Mouse (Mus musculus) heart, adult 18-20 months (tissue): Measurements from ENCODE around the gene Cgas. TPM values are rescaled to one million over a fixed set of nuclear protein-coding genes. Genes with fewer than 3 reads are reported as not detected.
A peak's percentile ranks its signal among the peaks of the same experiment; 100 is the strongest.

Source experiments
- DNase-seq, 2 experiments: peaks; one replicate each; pipeline ENCODE4 v3.0.0; 2021 to 2022; ENCODE audit warnings: mixed read lengths in 1 of 2
- microRNA-seq, 2 experiments: library from miRNA; unstranded; fragments of <30 nt; microRNA quantifications; one replicate each; pipeline ENCODE4 v1.2.0; 2022
- total RNA-seq, 2 experiments: library from RNA; stranded (reverse); gene quantifications; 2 replicates each; pipeline ENCODE4 v1.2.3; 2021

Cgas gene
- total RNA-seq, 2 experiments from 2014 or later = 0.39 to 0.42 TPM

GRCm38 (mm10) chr9:78385893-78386292, 57.1 kb downstream of the Cgas start:
- DNase-seq = peak in 1 of 2 experiments; percentile 6

Small RNA genes lying within 50 kb of the gene (microRNA-seq; reads per million reads assigned to microRNA genes)
- 0 reads per million in 2 experiments for gene Gm26377

Other genes with a start within 250 kb of the Cgas start
- 1 to 10 TPM; 2.3 to 3.3 TPM for gene Gsta1, start 212.6 kb downstream of the Cgas start, total RNA-seq
- gene Gm3776, start 186.1 kb downstream of the Cgas start, total RNA-seq = 1 to 10 TPM; 2.1 to 2.5 TPM
- gene Gm10639, start 153.3 kb downstream of the Cgas start, total RNA-seq = 1 to 10 TPM in 1 of 2 experiments, under 1 TPM in 1; 0.93 to 1.2 TPM
- gene Omt2a, start 128.4 kb downstream of the Cgas start, total RNA-seq = not detected
- gene Omt2b, start 115.6 kb downstream of the Cgas start, total RNA-seq = not detected
- gene Gsta2, start 87.4 kb downstream of the Cgas start, total RNA-seq = 1 to 10 TPM; 2.1 to 2.2 TPM
- gene Dppa5a, start 75.1 kb downstream of the Cgas start, total RNA-seq = not detected
- gene Ooep, start 64.5 kb downstream of the Cgas start, total RNA-seq = not detected
- gene Ddx43, start 47.5 kb downstream of the Cgas start, total RNA-seq = not detected
- gene Mto1, start 5.0 kb upstream of the Cgas start, total RNA-seq = 10 to 100 TPM; 21.9 to 25.0 TPM
- gene Gm17324, start 5.5 kb upstream of the Cgas start, total RNA-seq = not detected
- gene Eef1a1, start 45.9 kb upstream of the Cgas start, total RNA-seq = 1,000 to 10,000 TPM in 1 of 2 experiments, 100 to 1,000 TPM in 1; 994 to 1,266 TPM
- gene Slc17a5, start 144.8 kb upstream of the Cgas start, total RNA-seq = 1 to 10 TPM; 4.8 to 6.2 TPM
- under 1 TPM; 0.57 to 0.79 TPM for gene Cd109, start 172.3 kb upstream of the Cgas start, total RNA-seq